Mouse (Mus musculus): ENCODE measurements around the gene Hsf4. TPM values are rescaled to one million over a fixed set of nuclear protein-coding genes. Genes with fewer than 3 reads are reported as not detected.
A peak's percentile ranks its signal among the peaks of the same experiment; 100 is the strongest.
"Not testable (repeated sequence)": the region's sequence is repeated elsewhere in the genome, so short reads cannot be mapped to it uniquely, and the experiment has no call there.

The Hsf4 gene
- polyA plus RNA-seq (2015; fragmentation: Nextera tagmentation; extraction: Ambion mirVana) = 0.08 and 0.24 TPM in 2 replicates

GRCm38 (mm10) chr8:105269461-105269947 is at the start of gene Hsf4:
Gene Hsf4 (plus strand): TSS chr8:105269801.
- H3K4me1 ChIP-seq = peaks cover 36% of the 10 kb centered on the region
- 1% methylated on average over 42 of the region's 42 CpGs for WGBS
- no peaks in the 10 kb centered on the region for H3K9me3 ChIP-seq
- H3K4me3 ChIP-seq (replicated peaks) = peak within 1 kb of the TSS; percentile 44
- H3K27ac ChIP-seq = no peak within 1 kb of the TSS
- H3K4me2 ChIP-seq = peak within 1 kb of the TSS; percentile 89
- peak; percentile 50 for ATAC-seq (ENCODE audit: insufficient read depth, low FRiP score, low read depth)
- peak within 1 kb of the TSS; percentile 13; the same call in 1 of the 2 replicates for H3K9ac ChIP-seq
- H3K36me3 ChIP-seq = no peaks in the 10 kb centered on the region
- peaks cover 78% of the 10 kb centered on the region for H3K27me3 ChIP-seq (replicated peaks)

- peaks cover 16% of the 10 kb centered on the region; the same call in 1 of the 2 replicates for H3K4me1 ChIP-seq
- peak overlapping the region; percentile 74 for H3K4me2 ChIP-seq
- WGBS = 75% methylated on average over 7 of the region's 7 CpGs
- H3K9me3 ChIP-seq = no peaks in the 10 kb centered on the region
- no peak overlapping the region for H3K4me3 ChIP-seq (replicated peaks)
- no peaks in the 10 kb centered on the region for H3K27me3 ChIP-seq (replicated peaks)
- H3K27ac ChIP-seq = no peak overlapping the region
- ATAC-seq (ENCODE audit: insufficient read depth, low FRiP score, low read depth) = no peak
- H3K36me3 ChIP-seq = no peaks in the 10 kb centered on the region
- H3K9ac ChIP-seq = no peak overlapping the region
Measured at GRCm38 (mm10) chr8:105223850-105224249, 45.8 kb upstream of the Hsf4 start.

GRCm38 (mm10) chr8:105224413-105225271 is 45.0 kb upstream of the Hsf4 start, which contains the start of gene D230025D16Rik:
Gene D230025D16Rik (plus strand): TSS chr8:105225145.
- Histone ChIP-seq H3K36me3 (no peaks in the 10 kb centered on the region), H3K9me3 (no peaks in the 10 kb centered on the region), H3K4me3 (replicated peaks) (peak within 1 kb of the TSS; percentile 99), H3K9ac (peak within 1 kb of the TSS; percentile 96), H3K4me2 (peak within 1 kb of the TSS; percentile 74), H3K4me1 (peaks cover 16% of the 10 kb centered on the region; the same call in 1 of the 2 replicates), H3K27ac (peak within 1 kb of the TSS; percentile 88), H3K27me3 (replicated peaks) (no peaks in the 10 kb centered on the region)
- WGBS = 2% methylated on average over 34 of the region's 34 CpGs
- ATAC-seq (ENCODE audit: insufficient read depth, low FRiP score, low read depth) = peak; percentile 91

DNA sequence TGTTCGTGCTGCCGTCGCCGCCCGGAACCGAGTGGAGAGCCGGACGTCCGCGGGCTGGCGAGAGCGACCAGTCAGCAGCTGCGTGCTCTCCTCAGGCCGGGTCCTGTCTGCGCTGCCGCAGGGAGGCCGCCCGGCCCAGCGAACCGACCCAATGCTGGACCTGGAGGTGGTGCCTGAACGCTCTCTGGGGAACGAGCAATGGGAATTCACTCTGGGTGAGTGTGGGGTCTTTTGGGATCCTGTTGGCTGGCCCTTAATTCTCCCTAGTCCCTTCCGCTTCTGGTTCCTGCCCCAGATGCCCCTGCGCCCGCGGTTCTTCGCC is 44.4 kb upstream of the Hsf4 start:
- Histone ChIP-seq H3K4me1 (peaks cover 16% of the 10 kb centered on the region; the same call in 1 of the 2 replicates), H3K36me3 (no peaks in the 10 kb centered on the region), H3K4me2 (peak overlapping the region; percentile 74), H3K27me3 (replicated peaks) (no peaks in the 10 kb centered on the region), H3K4me3 (replicated peaks) (peak overlapping the region; percentile 99), H3K9me3 (no peaks in the 10 kb centered on the region), H3K9ac (peak overlapping the region; percentile 96), H3K27ac (peak overlapping the region; percentile 88)
- under 1% methylated on average over 27 of the region's 27 CpGs for WGBS
- ATAC-seq (ENCODE audit: insufficient read depth, low FRiP score, low read depth) = no peak

DNA sequence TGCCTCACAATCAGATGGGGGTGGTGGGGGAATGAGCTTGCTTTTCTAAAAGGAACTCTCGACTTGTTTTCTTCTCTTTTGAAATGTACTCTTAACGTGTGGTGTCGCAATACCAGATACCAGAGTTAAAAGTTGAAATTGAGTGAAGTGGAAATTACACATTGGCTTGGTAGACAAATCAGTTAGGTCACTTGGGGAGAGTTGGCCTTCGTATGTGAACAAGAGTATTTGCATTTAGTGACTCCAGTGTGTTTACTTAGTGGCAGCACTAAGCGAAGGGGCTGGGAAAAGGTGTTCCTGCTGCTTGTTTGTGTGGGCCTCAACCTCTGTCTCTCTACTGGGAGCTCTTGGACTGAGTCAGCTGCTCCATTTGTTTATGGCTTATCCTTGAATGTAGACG is 43.7 kb upstream of the Hsf4 start:
- WGBS = 9% methylated on average over 6 of the region's 6 CpGs
- peak overlapping the region; percentile 99 for H3K4me3 ChIP-seq (replicated peaks)
- H3K9ac ChIP-seq = peak overlapping the region; percentile 96; the same call in 1 of the 2 replicates
- H3K9me3 ChIP-seq = no peaks in the 10 kb centered on the region
- H3K4me1 ChIP-seq = peaks cover 16% of the 10 kb centered on the region; the same call in 1 of the 2 replicates
- H3K4me2 ChIP-seq = peak overlapping the region; percentile 74
- peak overlapping the region; percentile 88 for H3K27ac ChIP-seq
- no peaks in the 10 kb centered on the region for H3K27me3 ChIP-seq (replicated peaks)
- no peaks in the 10 kb centered on the region for H3K36me3 ChIP-seq
- ATAC-seq (ENCODE audit: insufficient read depth, low FRiP score, low read depth) = peak; percentile 57; the same call in 1 of the 2 replicates

GRCm38 (mm10) chr8:105231503-105232320 is 37.9 kb upstream of the Hsf4 start:
- no peak for ATAC-seq (ENCODE audit: insufficient read depth, low FRiP score, low read depth)
- no peaks in the 10 kb centered on the region for H3K9me3 ChIP-seq
- no peak overlapping the region for H3K4me2 ChIP-seq
- H3K4me1 ChIP-seq = 0 out of 2 replicates have a peak, but pooled peaks cover 7% of the 10 kb centered on the region
- WGBS = 85% methylated on average over 12 of the region's 12 CpGs
- H3K4me3 ChIP-seq (replicated peaks) = no peak overlapping the region
- no peaks in the 10 kb centered on the region for H3K27me3 ChIP-seq (replicated peaks)
- H3K9ac ChIP-seq = no peak overlapping the region
- H3K27ac ChIP-seq = no peak overlapping the region
- H3K36me3 ChIP-seq = peaks cover 12% of the 10 kb centered on the region

- H3K9me3 ChIP-seq, H3K4me1 ChIP-seq: not testable (repeated sequence)
Measured at GRCm38 (mm10) chr8:105232321-105232693, 37.3 kb upstream of the Hsf4 start.

DNA sequence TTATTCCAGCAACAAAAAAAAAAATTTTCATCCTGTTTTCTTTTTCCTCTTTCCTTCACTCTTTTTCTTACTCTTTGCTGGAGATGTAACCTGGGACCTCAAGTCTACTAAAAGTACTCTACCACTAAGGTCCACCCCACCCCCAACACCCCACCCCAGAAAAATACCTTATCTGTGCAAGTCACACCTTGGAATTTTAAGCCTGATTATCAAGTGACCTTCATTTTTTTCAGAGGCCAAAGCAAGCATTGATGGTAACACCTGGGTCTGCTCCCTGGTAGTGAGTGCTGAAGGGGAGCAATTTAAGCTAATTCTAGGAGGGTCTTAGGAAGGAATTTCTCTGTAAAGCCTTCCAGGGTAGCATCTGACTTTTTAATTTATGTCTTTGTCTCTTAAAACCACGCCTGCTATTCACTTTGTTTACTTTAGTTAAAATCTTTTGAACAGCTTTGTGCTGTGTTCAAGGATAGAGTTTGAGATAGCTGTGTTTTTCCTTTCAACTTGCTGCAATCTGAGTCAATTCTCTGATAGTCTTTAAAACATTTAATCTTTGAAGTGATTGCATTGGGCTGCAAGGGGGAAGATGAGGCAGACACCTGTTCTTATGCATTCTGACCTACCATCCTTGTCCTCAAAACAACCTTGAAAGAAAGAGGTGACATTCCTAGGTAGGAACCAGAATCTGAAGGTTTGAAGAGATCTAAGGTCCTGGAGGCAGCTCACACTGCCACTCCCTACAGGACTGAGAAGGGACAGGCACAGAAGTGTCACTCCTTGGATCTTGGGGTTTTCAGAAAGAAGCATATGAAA is 36.3 kb upstream of the Hsf4 start:
- Histone ChIP-seq H3K9ac (no peak overlapping the region), H3K4me2 (no peak overlapping the region), H3K27ac (no peak overlapping the region), H3K4me1 (no peaks in the 10 kb centered on the region), H3K4me3 (replicated peaks) (no peak overlapping the region), H3K27me3 (replicated peaks) (no peaks in the 10 kb centered on the region), H3K9me3 (no peaks in the 10 kb centered on the region), H3K36me3 (peaks cover 12% of the 10 kb centered on the region)
- WGBS = 29% methylated on average over 1 of the region's 1 CpGs
- no peak for ATAC-seq (ENCODE audit: insufficient read depth, low FRiP score, low read depth)

More at GRCm38 (mm10) chr8:105232321-105232693, 37.3 kb upstream of the Hsf4 start:
- H3K27me3 ChIP-seq (replicated peaks); H3K4me2 ChIP-seq; H3K27ac ChIP-seq; ATAC-seq (ENCODE audit: insufficient read depth, low FRiP score, low read depth); H3K9ac ChIP-seq; H3K4me3 ChIP-seq (replicated peaks): not testable (repeated sequence)
- WGBS = 92% methylated on average over 4 of the region's 4 CpGs
- peaks cover 12% of the 10 kb centered on the region for H3K36me3 ChIP-seq

GRCm38 (mm10) chr8:105235206-105235605 is 34.4 kb upstream of the Hsf4 start:
- Histone ChIP-seq H3K4me1 (no peaks in the 10 kb centered on the region), H3K9ac (no peak overlapping the region), H3K36me3 (peaks cover 18% of the 10 kb centered on the region), H3K4me3 (replicated peaks) (no peak overlapping the region), H3K27me3 (replicated peaks) (no peaks in the 10 kb centered on the region), H3K27ac (no peak overlapping the region), H3K4me2 (no peak overlapping the region), H3K9me3 (no peaks in the 10 kb centered on the region)
- WGBS = 72% methylated on average over 1 of the region's 1 CpGs
- no peak for ATAC-seq (ENCODE audit: insufficient read depth, low FRiP score, low read depth)

DNA sequence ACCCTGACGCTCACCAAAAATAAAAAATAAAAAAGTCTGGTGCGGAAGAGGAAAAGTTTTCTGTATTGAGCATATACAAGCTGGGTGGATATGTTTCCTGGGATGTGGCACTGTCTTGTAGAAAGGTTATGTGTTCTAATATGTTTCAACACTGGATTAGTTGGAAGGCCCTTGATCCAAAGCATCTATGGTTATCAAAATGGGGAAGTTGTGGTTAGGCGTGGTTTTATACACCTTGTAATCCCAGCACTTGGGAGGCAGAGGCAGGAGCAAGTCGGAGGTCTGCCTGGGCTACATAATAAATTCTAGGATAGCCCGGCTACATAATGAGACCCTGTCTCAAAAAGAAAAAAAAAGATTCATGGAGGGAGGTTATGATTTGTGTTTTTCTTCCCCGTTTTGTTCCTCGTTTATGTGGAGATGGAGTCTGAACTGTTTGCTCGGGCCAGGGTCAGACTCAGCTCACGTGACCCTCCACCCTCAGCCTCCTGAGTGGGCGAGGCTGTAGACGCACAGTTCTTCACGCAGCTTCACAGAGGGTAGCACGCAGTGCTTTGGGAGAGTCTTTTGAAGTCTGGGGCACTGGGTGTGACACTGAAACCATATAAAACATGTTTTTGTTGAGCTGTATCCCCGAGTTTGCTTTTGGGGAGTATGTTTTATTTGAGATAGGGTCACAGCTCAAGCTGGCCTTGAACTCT is 32.0 kb upstream of the Hsf4 start:
- Histone ChIP-seq H3K4me2 (no peak overlapping the region), H3K9me3 (no peaks in the 10 kb centered on the region), H3K9ac (no peak overlapping the region), H3K27me3 (replicated peaks) (no peaks in the 10 kb centered on the region), H3K36me3 (peaks cover 28% of the 10 kb centered on the region), H3K4me3 (replicated peaks) (no peak overlapping the region), H3K27ac (no peak overlapping the region), H3K4me1 (no peaks in the 10 kb centered on the region)
- WGBS = 79% methylated on average over 14 of the region's 14 CpGs
- no peak for ATAC-seq (ENCODE audit: insufficient read depth, low FRiP score, low read depth)

DNA sequence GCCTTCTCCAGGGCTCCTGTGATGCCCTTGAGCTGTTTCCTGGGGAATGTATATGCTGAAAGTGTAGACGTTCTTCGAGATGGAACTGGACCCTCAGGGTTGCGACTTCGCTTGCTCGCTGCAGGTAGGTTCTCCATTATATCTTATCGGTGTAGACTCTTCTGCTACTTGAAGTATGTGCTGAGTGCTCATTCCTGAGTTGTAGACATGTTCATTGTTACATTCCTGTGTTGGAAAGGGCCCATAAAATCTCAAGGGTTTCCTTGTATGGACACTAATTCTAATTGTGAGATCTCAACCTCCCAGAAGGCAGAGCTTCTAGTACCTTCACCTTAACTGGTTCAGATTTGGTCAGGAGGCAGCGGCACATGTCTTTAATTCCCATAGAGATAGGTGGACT is 28.6 kb upstream of the Hsf4 start:
- Histone ChIP-seq H3K27ac (no peak overlapping the region), H3K27me3 (replicated peaks) (no peaks in the 10 kb centered on the region), H3K4me1 (no peaks in the 10 kb centered on the region), H3K9me3 (no peaks in the 10 kb centered on the region), H3K4me2 (no peak overlapping the region), H3K9ac (no peak overlapping the region), H3K36me3 (peaks cover 16% of the 10 kb centered on the region; the same call in 1 of the 2 replicates), H3K4me3 (replicated peaks) (no peak overlapping the region)
- ATAC-seq (ENCODE audit: insufficient read depth, low FRiP score, low read depth) = no peak
- WGBS = 97% methylated on average over 7 of the region's 7 CpGs

All from stomach, embryonic 15.5 days (tissue).